Mouse (Mus musculus): ENCODE measurements around the gene Gak. TPM values are rescaled to one million over a fixed set of nuclear protein-coding genes. Genes with fewer than 3 reads are reported as not detected.

Gene Gak
- polyA plus RNA-seq, 1 experiment = 64.1 TPM

GRCm38 (mm10) chr5:108520153-108520552 lies 109.4 kb downstream of the Gak start:
- H3K36me3 ChIP-seq (replicated peaks; ENCODE audit: low read length) = no peaks in the 10 kb centered on the region
- H3K9me3 ChIP-seq = no peaks in the 10 kb centered on the region
- peaks cover 8% of the 10 kb centered on the region; the same call in 1 of the 2 replicates for H3K4me1 ChIP-seq
- peaks cover 62% of the 10 kb centered on the region for H3K27me3 ChIP-seq (replicated peaks)
- peak overlapping the region; percentile 28 for H3K4me3 ChIP-seq (replicated peaks)
- no peak for TF ChIP-seq GATA1 (IDR thresholded peaks at IDR 0.05; ENCODE audit: borderline replicate concordance, low read length)
- TF ChIP-seq FLI1 (IDR thresholded peaks at IDR 0.05; ENCODE audit: low read length) = no peak

Other genes starting within 250 kb of the Gak start
- not detected in 2 replicates for gene Pde6b, start 241.4 kb downstream of the Gak start, polyA plus RNA-seq (2012; ENCODE audit: insufficient read depth, low replicate concordance)
- gene Atp5k, start 195.3 kb downstream of the Gak start, polyA plus RNA-seq (2012; ENCODE audit: insufficient read depth, low replicate concordance) = 46.6 and 183 TPM in 2 replicates
- 0.86 TPM in 1 of 2 replicates, not detected in the other for gene Mfsd7a, start 180.9 kb downstream of the Gak start, polyA plus RNA-seq (2012; ENCODE audit: insufficient read depth, low replicate concordance)
- 3.8 and 9.2 TPM in 2 replicates for gene Pcgf3, start 168.5 kb downstream of the Gak start, polyA plus RNA-seq (2012; ENCODE audit: insufficient read depth, low replicate concordance)
- 0.19 and 2.0 TPM in 2 replicates for gene Cplx1, start 79.7 kb downstream of the Gak start, polyA plus RNA-seq (2012; ENCODE audit: insufficient read depth, low replicate concordance)
- gene Tmem175, start within 50 bp of the Gak start, polyA plus RNA-seq (2012; ENCODE audit: insufficient read depth, low replicate concordance) = 2.8 and 3.5 TPM in 2 replicates
- 4.4 and 4.5 TPM in 2 replicates for gene Idua, start 30.6 kb upstream of the Gak start, polyA plus RNA-seq (2012; ENCODE audit: insufficient read depth, low replicate concordance)
- gene Dgkq, start 39.9 kb upstream of the Gak start, polyA plus RNA-seq (2012; ENCODE audit: insufficient read depth, low replicate concordance) = 0.74 TPM in 1 of 2 replicates, not detected in the other
- gene Slc26a1, start 45.8 kb upstream of the Gak start, polyA plus RNA-seq (2012; ENCODE audit: insufficient read depth, low replicate concordance) = 0.55 TPM in 1 of 2 replicates, not detected in the other
- gene Fgfrl1, start 62.6 kb upstream of the Gak start, polyA plus RNA-seq (2012; ENCODE audit: insufficient read depth, low replicate concordance) = 1.2 TPM in 1 of 2 replicates, not detected in the other
- not detected in 2 replicates for gene Rnf212, start 145.2 kb upstream of the Gak start, polyA plus RNA-seq (2012; ENCODE audit: insufficient read depth, low replicate concordance)
- gene Tmed11, start 165.6 kb upstream of the Gak start, polyA plus RNA-seq (2012; ENCODE audit: insufficient read depth, low replicate concordance) = not detected in 2 replicates
- 0.01 and 0.27 TPM in 2 replicates for gene Vmn2r8, start 179.1 kb upstream of the Gak start, polyA plus RNA-seq (2012; ENCODE audit: insufficient read depth, low replicate concordance)
- not detected in 2 replicates for gene Vmn2r9, start 222.8 kb upstream of the Gak start, polyA plus RNA-seq (2012; ENCODE audit: insufficient read depth, low replicate concordance)